Mouse (Mus musculus): ENCODE measurements around the gene Pde5a. TPM values are rescaled to one million over a fixed set of nuclear protein-coding genes. Genes with fewer than 3 reads are reported as not detected.

The Pde5a gene
- total RNA-seq, 2 experiments from 2014 or later: 5.0 to 6.2 TPM

GRCm38 (mm10) chr3:122747921-122748700 is 19.4 kb downstream of the Pde5a start:
- intact Hi-C loops (cut with DNase I): no loop called here
- DNase-seq (ENCODE audit: low spot score): no peak

- DNase-seq (ENCODE audit: low spot score): no peak
- intact Hi-C loops (cut with DNase I): no loop called here
Measured at GRCm38 (mm10) chr3:122763240-122763761, 34.6 kb downstream of the Pde5a start.

- intact Hi-C loops (cut with DNase I): no loop called here
Measured at GRCm38 (mm10) chr3:122763768-122764167, 35.0 kb downstream of the Pde5a start.

GRCm38 (mm10) chr3:122766930-122767329 is 38.2 kb downstream of the Pde5a start:
- no peak for DNase-seq (ENCODE audit: low spot score)
- intact Hi-C loops (cut with DNase I): no loop called here

More at GRCm38 (mm10) chr3:122763768-122764167, 35.0 kb downstream of the Pde5a start:
- DNase-seq (ENCODE audit: low spot score): no peak

- DNase-seq (ENCODE audit: low spot score): no peak
- intact Hi-C loops (cut with DNase I): no loop called here
Measured at GRCm38 (mm10) chr3:122767841-122768240, 39.1 kb downstream of the Pde5a start.

- intact Hi-C loops (cut with DNase I): loop anchor here (5.0 to 10.0 kb wide), 2 partner anchors 49 to 277 kb away; no protein-coding TSS in a partner anchor
- no peak for DNase-seq (ENCODE audit: low spot score)
Measured at GRCm38 (mm10) chr3:122781417-122781816, 52.7 kb downstream of the Pde5a start.

GRCm38 (mm10) chr3:122784245-122784644 is 55.5 kb downstream of the Pde5a start:
- no peak for DNase-seq (ENCODE audit: low spot score)
- intact Hi-C loops (cut with DNase I): loop anchor here (2.0 to 10.0 kb wide), 3 partner anchors 52 to 279 kb away; no protein-coding TSS in a partner anchor

GRCm38 (mm10) chr3:122788314-122788713 is 59.6 kb downstream of the Pde5a start:
- intact Hi-C loops (cut with DNase I): loop anchor here (10.0 kb wide), 1 partner anchor 284 kb away; no protein-coding TSS in a partner anchor
- DNase-seq (ENCODE audit: low spot score): no peak

- DNase-seq (ENCODE audit: low spot score): no peak
- intact Hi-C loops (cut with DNase I): loop anchor here (10.0 kb wide), 1 partner anchor 285 kb away; no protein-coding TSS in a partner anchor
Measured at GRCm38 (mm10) chr3:122789544-122789943, 60.8 kb downstream of the Pde5a start.

- DNase-seq (ENCODE audit: low spot score): no peak
- intact Hi-C loops (cut with DNase I): no loop called here
Measured at GRCm38 (mm10) chr3:122800050-122800449, 71.3 kb downstream of the Pde5a start.

- no peak for DNase-seq (ENCODE audit: low spot score)
- intact Hi-C loops (cut with DNase I): no loop called here
Measured at GRCm38 (mm10) chr3:122800553-122801435, 72.0 kb downstream of the Pde5a start.

- no peak for DNase-seq (ENCODE audit: low spot score)
- intact Hi-C loops (cut with DNase I): no loop called here
Measured at GRCm38 (mm10) chr3:122801436-122802221, 72.9 kb downstream of the Pde5a start.

- intact Hi-C loops (cut with DNase I): no loop called here
- DNase-seq (ENCODE audit: low spot score): no peak
Measured at GRCm38 (mm10) chr3:122807313-122807712, 78.6 kb downstream of the Pde5a start.

- intact Hi-C loops (cut with DNase I): no loop called here
- DNase-seq (ENCODE audit: low spot score): no peak
Measured at GRCm38 (mm10) chr3:122810090-122810863, 81.5 kb downstream of the Pde5a start.

GRCm38 (mm10) chr3:122810986-122811385 is 82.2 kb downstream of the Pde5a start:
- intact Hi-C loops (cut with DNase I): no loop called here
- no peak for DNase-seq (ENCODE audit: low spot score)

- intact Hi-C loops (cut with DNase I): no loop called here
- no peak for DNase-seq (ENCODE audit: low spot score)
Measured at GRCm38 (mm10) chr3:122814531-122814930, 85.8 kb downstream of the Pde5a start.

- intact Hi-C loops (cut with DNase I): no loop called here
- DNase-seq (ENCODE audit: low spot score): no peak
Measured at GRCm38 (mm10) chr3:122818282-122818681, 89.5 kb downstream of the Pde5a start.

GRCm38 (mm10) chr3:122820700-122821099 is 92.0 kb downstream of the Pde5a start:
- intact Hi-C loops (cut with DNase I): no loop called here
- no peak for DNase-seq (ENCODE audit: low spot score)
